Mouse (Mus musculus) megakaryocyte progenitor cell, adult 5-6 weeks (primary cell): Measurements from ENCODE around the gene Nmt1. TPM values are rescaled to one million over a fixed set of nuclear protein-coding genes. Genes with fewer than 3 reads are reported as not detected.
A peak's percentile ranks its signal among the peaks of the same experiment; 100 is the strongest.

Source experiments
- ATAC-seq: replicated peaks from 2 replicates; pipeline ENCODE4 v1.8.0; 2016; ENCODE audit warnings: mild to moderate bottlenecking, moderate TSS enrichment, inconsistent platforms; ENCODE audit not compliant: poor library complexity
- total RNA-seq, 2 experiments: library from RNA; stranded (forward) in 1 of 2; stranded (reverse) in 1 of 2; fragments of 157-497, 149-512 nt in 1 of 2; fragments of 200-1000 nt in 1 of 2; gene quantifications; 2 replicates each; pipeline versions ENCODE4 v1.2.3 to v1.2.4; 2015 to 2017

The Nmt1 gene
- total RNA-seq, 2 experiments from 2014 or later, result 39.5 to 45.1 TPM

DNA sequence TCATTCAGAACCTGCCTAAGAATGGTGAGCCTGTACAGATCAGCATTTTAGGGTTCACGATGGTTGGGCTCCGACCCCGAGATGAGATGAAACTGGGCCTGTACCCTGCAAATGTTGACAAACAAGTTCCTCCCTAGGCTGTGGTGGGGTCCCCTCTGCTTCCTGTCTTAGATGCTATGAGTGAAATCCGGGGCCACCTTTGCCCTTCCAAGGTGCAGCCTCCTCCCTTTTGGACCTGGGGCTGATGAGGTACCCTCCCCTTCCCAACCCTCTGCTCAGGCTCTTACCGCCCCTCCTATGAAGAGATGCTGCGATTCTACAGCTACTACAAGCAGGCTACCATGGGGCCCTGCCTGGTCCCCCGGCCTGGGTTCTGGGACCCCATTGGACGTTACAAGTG lies 75.6 kb downstream of the Nmt1 start:
- no peak for ATAC-seq

DNA sequence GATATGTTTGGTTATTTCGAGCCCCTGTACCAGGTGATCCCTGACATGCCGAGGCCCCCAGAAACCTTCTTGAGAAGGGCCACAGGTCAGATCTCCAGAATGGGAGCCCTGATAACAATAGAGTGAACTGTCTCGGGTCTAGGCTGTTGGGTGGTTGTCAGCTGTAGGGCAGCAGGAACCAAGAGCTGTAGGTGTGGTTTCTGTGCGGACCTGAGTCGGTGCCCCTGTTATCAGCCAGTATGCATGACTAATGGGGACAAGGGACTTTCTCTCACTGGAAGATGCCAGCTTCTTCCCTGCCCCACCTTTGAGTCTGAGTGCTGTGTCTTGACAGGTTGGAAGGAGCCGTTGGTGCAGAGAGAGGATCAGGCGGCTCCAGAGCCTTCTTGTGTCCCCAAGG lies 76.5 kb downstream of the Nmt1 start:
- peak; percentile 36 for ATAC-seq

DNA sequence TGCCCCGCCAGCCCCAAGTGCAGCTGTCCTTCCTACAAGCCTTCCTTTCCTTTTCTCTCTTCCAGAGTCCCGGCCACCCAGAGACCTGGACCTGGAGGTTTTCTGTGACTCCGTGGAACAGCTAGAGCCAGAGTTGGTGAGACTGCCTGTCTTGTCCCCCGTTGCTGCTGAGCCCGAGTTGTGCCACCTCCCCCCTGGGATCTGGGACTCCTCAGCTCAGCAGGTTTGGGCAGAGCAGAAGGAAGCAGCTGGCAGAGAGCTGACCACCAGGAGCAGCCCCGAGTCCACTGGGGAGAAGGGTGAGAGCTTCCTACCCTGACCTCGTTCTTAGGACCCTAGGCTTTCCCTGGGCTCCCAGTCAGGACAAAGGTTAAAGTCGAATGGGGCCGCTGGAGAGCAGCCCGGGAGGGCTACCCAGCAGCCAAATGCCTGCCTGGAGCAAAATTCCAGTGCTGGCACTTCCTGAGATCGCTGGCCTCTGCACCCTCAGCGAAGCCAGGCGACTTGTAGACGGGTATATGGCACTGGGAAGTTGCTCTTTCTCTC lies 77.3 kb downstream of the Nmt1 start:
- ATAC-seq, result no peak

GRCm38 (mm10) chr11:103105810-103106209 lies 77.8 kb downstream of the Nmt1 start:
- ATAC-seq, result no peak

DNA sequence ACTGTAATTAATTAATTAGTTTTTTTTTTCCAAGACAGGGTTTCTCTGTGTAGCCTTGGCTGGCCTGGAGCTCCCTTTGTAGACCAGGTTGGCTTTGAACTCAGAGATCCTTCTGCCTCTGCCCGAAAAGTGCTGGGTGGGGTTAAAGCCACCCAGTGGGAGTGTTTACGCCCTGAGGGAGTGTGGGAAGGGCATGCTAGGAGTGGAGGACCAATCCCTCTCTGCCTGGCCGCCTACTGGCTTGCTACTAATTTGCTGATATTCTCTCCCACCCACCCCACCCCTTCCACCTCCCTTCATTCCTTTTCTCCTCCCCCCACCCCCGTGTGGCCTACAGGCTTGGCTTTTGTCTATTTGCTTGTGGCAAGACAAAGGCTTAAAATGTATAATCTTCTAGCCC lies 78.4 kb downstream of the Nmt1 start:
- no peak for ATAC-seq

DNA sequence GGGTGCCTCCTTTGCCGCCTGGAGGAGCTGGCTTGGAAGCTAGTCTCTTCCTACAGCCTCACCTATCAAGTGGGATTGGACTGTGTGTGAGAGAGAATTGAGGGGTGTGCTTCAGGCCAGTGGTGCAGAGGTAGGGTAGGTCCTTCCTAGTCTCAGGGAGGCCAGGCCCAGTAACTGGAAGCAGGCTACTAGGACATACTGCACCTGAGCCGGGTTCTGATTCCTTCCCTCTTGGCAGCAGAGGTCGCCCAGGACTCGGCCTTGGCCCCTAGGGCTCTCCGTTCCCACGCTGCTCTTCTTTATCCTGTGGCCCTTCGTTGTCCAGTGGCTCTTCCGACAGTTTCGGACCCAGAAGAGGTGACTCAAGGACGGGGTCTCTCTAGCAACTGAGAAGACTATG lies 83.3 kb downstream of the Nmt1 start:
- no peak for ATAC-seq

DNA sequence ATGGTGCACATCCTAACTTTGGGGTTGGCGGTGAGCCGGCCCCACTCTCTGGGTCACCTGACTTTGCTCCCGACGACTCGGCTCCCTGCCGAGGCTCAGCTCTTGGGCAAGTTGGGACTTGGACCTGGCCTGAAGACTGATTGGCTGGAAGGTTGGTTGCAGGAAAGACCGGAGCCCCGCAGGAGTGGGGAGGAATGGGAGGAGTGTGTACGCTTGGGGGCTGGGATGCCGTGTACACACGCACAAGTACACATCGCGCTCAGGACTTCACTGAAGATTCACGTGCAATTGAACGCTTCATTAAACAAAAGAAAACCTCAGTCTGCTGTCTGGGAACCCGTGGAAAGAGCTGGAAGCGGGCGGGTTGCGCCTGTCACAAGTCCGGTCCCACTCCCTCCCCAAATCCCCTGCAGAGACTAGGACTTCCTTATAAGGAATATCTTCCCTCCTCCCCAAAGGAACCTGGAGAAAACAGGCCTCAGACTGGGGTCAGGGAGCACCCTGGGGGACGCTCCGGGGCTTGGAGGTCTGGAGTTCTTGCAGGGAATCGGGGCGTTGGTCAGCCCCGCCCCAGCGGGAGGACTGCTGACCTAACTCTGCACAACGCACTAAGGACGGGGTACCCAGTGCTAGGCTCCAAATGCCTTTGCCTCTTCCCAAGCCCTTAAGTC lies 84.0 kb downstream of the Nmt1 start:
- ATAC-seq, result no peak

- no peak for ATAC-seq
Observed at GRCm38 (mm10) chr11:103112552-103112912, 84.5 kb downstream of the Nmt1 start.

DNA sequence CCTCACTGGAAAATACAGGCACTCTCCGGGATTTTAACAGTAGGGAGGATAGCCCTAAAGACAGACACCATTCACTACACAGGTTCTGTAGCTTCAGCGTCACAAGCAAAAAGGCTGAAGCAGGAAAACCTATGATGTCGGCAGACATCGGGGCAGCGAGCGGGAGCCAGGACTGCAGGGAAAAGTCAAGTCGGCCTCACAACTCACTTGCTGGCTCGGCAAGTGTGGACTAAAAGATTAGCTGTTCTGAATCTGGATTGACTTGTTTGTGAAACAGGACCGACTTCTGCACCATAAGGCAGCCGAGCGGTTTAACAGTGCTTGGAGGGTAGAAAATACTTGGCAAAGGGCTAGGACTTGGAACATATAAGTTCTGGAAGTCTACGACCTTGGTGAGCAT lies 85.0 kb downstream of the Nmt1 start:
- no peak for ATAC-seq

DNA sequence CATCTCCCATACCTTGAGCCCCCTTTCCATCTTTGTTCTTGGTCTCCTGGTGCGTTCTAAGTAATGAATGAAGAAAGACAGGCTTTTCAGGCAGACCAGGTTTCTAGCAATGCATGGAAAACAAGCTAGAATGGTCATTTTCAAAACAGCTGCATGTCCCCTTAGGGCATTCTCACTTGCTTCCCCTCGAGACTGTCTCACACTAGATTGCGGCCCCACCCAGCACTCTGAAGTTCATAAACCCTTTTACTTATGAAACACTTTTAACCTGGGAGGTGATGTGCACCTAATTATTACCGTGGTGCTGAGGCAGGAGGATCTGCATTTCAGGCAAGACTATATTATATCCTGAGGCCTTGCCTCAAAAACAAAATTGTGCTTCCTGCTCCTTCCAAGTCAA lies 85.8 kb downstream of the Nmt1 start:
- no peak for ATAC-seq

DNA sequence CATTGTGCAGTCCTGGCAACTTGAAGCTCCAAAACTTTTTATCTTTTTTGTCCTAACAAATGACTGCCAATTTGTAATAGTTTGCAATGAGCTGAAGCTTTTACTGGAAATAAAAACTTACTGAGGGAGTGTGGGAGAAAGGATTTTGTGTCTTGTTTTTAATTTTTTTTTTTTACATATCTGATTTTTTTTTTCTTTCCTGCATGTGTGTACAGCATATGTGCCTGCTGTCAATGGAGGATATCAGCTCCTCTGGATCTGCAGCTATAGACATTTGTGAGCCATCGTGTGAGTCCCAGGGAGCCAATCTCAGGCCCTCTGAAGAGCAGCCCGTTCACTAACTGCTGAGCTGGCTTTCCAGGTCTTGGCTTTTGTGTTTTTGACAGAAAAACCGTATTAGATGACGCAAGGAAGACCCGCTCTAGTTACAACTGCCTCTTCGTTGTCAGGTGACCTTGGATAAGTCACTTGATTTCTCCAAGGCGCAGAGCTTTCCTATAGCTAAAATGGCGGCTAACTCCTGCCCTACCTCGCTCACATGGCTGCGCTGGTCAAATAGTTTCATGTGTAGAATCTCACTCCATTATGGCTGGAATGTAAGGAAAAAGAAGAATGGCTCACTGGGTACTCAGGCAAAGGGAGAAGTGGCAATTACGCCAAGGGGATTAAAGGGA lies 86.4 kb downstream of the Nmt1 start:
- no peak for ATAC-seq

DNA sequence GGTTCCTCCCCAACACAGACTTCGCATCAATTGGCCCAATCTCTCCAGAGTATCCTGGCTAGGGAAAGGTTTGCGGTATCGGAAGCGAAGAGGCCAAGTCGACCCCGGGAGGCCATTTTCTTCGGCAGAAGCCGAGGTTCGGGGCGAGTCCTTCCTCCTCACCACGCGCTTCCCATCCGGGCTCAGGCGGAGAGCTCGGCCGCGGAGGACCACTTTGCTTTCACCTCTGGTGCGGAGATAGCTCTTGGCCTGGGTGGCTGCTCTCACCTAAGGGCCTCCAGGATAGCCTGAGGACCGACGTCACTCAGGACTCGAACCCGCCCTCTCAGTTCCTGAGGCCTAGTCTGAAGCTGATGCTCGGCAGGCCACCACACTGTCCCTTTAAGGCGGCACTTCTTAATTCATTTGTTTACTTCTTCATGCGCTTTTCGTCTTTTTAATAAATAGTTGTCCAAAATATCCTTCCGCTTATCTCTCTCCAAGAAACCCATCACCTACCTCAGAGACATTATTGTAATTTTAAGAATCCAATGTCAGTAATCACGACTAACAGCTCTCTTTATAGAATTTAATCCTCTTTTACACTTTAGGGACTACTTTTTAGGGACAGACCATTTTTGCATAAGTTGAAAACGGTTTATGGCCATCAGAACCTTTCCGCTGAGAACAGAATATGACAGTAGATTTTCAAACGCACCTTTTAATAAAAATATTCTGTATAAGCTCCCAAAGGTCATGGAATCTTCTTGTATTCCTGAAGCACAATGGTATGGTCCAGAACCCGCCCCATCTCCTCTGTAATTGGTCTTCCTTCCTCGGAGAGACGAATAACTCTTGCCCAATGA lies 87.4 kb downstream of the Nmt1 start:
- peak; percentile 35 for ATAC-seq

DNA sequence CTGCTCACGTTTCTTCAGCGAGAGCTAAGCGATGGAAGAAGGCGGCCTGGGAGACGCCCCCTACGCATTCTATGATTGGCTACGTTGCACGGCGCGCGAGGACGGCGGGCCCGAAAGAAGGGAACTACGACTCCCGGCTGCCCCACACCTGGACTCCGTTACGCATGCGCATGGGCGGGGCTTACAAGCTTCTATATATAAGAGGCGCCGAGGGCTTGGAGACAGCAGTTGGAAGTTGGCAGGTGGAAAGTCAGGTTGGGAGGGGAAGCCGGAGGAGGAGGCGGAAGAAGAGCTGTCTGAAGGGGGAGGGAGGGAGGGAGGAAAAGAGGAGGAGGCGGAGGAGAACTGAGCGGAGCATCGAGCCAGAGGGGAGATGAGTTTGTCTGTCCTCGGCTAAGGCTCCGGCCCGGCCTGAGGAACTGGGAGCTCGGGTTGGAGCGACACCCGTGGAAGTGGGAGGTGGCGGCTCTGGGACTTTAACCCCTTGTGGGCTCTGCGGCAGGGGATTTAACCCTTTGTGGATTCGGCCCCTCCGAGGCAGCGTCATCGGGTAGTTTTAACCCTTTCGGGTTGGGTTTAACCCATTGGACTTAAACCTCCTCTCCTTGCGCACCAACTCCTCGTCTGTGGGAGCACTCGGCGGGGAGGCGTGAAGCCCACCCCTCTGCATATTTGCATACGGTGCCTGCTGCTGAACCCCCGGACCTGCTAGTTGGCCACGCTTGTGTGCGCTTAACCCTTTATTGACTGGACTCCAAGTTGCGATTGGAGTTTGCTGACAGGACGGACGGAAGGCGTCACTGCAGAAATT lies 88.2 kb downstream of the Nmt1 start, which contains the start of gene Hexim1:
Gene Hexim1, plus strand, starts transcription at position 224 of the 811 bp plus-strand sequence.
- ATAC-seq, result peak; percentile 79

DNA sequence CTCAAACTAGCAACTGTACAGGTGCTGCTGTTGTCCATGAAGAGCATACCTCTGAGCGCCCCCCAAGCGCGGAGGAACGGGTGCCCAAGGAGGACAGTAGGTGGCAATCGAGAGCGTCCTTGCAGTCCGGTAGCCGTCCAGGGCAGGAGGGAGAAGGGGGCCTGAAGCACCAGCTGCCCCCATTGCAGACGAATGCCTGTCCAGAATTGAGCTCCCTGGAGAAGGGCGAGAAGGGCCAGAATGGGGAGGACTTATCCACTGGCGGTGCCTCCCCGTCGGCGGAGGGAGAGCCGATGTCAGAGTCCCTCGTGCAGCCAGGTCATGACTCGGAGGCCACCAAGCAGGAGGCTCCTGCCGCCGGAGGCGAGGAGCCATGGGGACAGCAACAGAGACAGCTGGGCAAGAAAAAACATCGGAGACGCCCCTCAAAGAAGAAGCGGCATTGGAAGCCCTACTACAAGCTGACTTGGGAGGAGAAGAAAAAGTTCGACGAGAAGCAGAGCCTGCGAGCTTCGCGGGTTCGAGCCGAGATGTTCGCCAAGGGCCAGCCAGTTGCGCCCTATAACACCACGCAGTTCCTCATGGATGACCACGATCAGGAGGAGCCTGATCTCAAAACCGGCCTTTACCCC lies 89.1 kb downstream of the Nmt1 start:
- ATAC-seq, result peak; percentile 27

GRCm38 (mm10) chr11:103117591-103118009 lies 89.6 kb downstream of the Nmt1 start:
- ATAC-seq, result no peak

Other genes starting within 250 kb of the Nmt1 start
- gene Gjc1, start 208.5 kb upstream of the Nmt1 start, total RNA-seq (2015), result not detected in 2 replicates
- gene Gjc1, start 208.5 kb upstream of the Nmt1 start, total RNA-seq (2017), result not detected in 2 replicates
- not detected in 2 replicates for gene Higd1b, start 192.3 kb upstream of the Nmt1 start, total RNA-seq (2015)
- gene Higd1b, start 192.3 kb upstream of the Nmt1 start, total RNA-seq (2017), result not detected in 2 replicates
- gene Eftud2, start 147.2 kb upstream of the Nmt1 start, total RNA-seq (2015), result 117 and 130 TPM in 2 replicates
- 139 and 151 TPM in 2 replicates for gene Eftud2, start 147.2 kb upstream of the Nmt1 start, total RNA-seq (2017)
- 0.12 TPM in 1 of 2 replicates, not detected in the other for gene Ccdc103, start 147.0 kb upstream of the Nmt1 start, total RNA-seq (2015)
- gene Ccdc103, start 147.0 kb upstream of the Nmt1 start, total RNA-seq (2017), result not detected in 2 replicates
- not detected in 2 replicates for gene Fam187a, start 143.0 kb upstream of the Nmt1 start, total RNA-seq (2015)
- not detected in 2 replicates for gene Fam187a, start 143.0 kb upstream of the Nmt1 start, total RNA-seq (2017)
- gene Gfap, start 127.3 kb upstream of the Nmt1 start, total RNA-seq (2015), result 0.10 TPM in 1 of 2 replicates, not detected in the other
- gene Gfap, start 127.3 kb upstream of the Nmt1 start, total RNA-seq (2017), result not detected in 2 replicates
- 18.8 and 19.0 TPM in 2 replicates for gene Kif18b, start 103.1 kb upstream of the Nmt1 start, total RNA-seq (2015)
- 18.9 and 20.5 TPM in 2 replicates for gene Kif18b, start 103.1 kb upstream of the Nmt1 start, total RNA-seq (2017)
- not detected in 2 replicates for gene C1ql1, start 81.5 kb upstream of the Nmt1 start, total RNA-seq (2015)
- not detected in 2 replicates for gene C1ql1, start 81.5 kb upstream of the Nmt1 start, total RNA-seq (2017)
- gene Dcakd, start 143 bp downstream of the Nmt1 start, total RNA-seq (2015), result 27.7 and 27.9 TPM in 2 replicates
- 17.5 and 24.2 TPM in 2 replicates for gene Dcakd, start 143 bp downstream of the Nmt1 start, total RNA-seq (2017)
- 0.17 TPM in 1 of 2 replicates, not detected in the other for gene Plcd3, start 73.5 kb downstream of the Nmt1 start, total RNA-seq (2015)
- gene Plcd3, start 73.5 kb downstream of the Nmt1 start, total RNA-seq (2017), result not detected in 2 replicates
- gene Acbd4, start 73.5 kb downstream of the Nmt1 start, total RNA-seq (2015), result 1.5 and 2.0 TPM in 2 replicates
- gene Acbd4, start 73.5 kb downstream of the Nmt1 start, total RNA-seq (2017), result 5.0 and 7.2 TPM in 2 replicates
- gene Hexim1, start 88.0 kb downstream of the Nmt1 start, total RNA-seq (2015), result 10.7 and 13.0 TPM in 2 replicates
- 21.2 and 27.9 TPM in 2 replicates for gene Hexim1, start 88.0 kb downstream of the Nmt1 start, total RNA-seq (2017)
- gene Hexim2, start 104.2 kb downstream of the Nmt1 start, total RNA-seq (2015), result 1.2 and 1.8 TPM in 2 replicates
- gene Hexim2, start 104.2 kb downstream of the Nmt1 start, total RNA-seq (2017), result 3.5 and 3.9 TPM in 2 replicates
- 74.3 and 76.3 TPM in 2 replicates for gene Fmnl1, start 142.9 kb downstream of the Nmt1 start, total RNA-seq (2015)
- gene Fmnl1, start 142.9 kb downstream of the Nmt1 start, total RNA-seq (2017), result 17.3 and 36.5 TPM in 2 replicates
- 0.32 TPM in 1 of 2 replicates, not detected in the other for gene 1700023F06Rik, start 180.4 kb downstream of the Nmt1 start, total RNA-seq (2015)
- not detected in 2 replicates for gene 1700023F06Rik, start 180.4 kb downstream of the Nmt1 start, total RNA-seq (2017)
- gene Spata32, start 190.2 kb downstream of the Nmt1 start, total RNA-seq (2015), result not detected in 2 replicates
- gene Spata32, start 190.2 kb downstream of the Nmt1 start, total RNA-seq (2017), result not detected in 2 replicates
- gene Map3k14, start 239.3 kb downstream of the Nmt1 start, total RNA-seq (2015), result 4.5 and 4.8 TPM in 2 replicates
- 3.9 and 4.5 TPM in 2 replicates for gene Map3k14, start 239.3 kb downstream of the Nmt1 start, total RNA-seq (2017)